Mouse (Mus musculus) liver, embryonic 14.5 days (tissue): ENCODE measurements around the gene Tra2b. TPM values are rescaled to one million over a fixed set of nuclear protein-coding genes. Genes with fewer than 3 reads are reported as not detected.

Experiments
- ATAC-seq: fragments of 200-750 bp; cut with Nextera tagmentation; 2 replicates; pipeline ENCODE4 v1.8.0; 2017; ENCODE audit warnings: moderate number of reproducible peaks, mild to moderate bottlenecking, moderate library complexity; ENCODE audit not compliant: insufficient read depth
- DNase-seq, 3 experiments: peaks; one replicate each; pipeline ENCODE4 v3.0.0-alpha.2; 2012 to 2013; ENCODE audit warnings: low read depth in 3 of 3, low spot score in 3 of 3
- H3K27ac ChIP-seq: fragments of 300-500 bp; sonication (generic); 2 replicates; pipeline ENCODE4 v1.5.1; 2014; ENCODE audit warnings: moderate library complexity, mild to moderate bottlenecking, control low read depth, inconsistent platforms
- H3K27me3 ChIP-seq: fragments of 300-500 bp; sonication (generic); 2 replicates; pipeline ENCODE4 v1.6.1; 2014; ENCODE audit warnings: mild to moderate bottlenecking, low read length, moderate library complexity; ENCODE audit not compliant: control insufficient read depth, insufficient read depth
- H3K36me3 ChIP-seq: fragments of 300-500 bp; sonication (generic); replicated peaks from 2 replicates; pipeline ENCODE4 v1.6.1; 2014; ENCODE audit warnings: low read depth; ENCODE audit not compliant: control insufficient read depth, insufficient read depth
- H3K4me1 ChIP-seq, 2 experiments: fragments of 200-500 bp in 1 of 2; fragments of 300-500 bp in 1 of 2; sonication (generic) in 1 of 2; replicated peaks; 2 replicates each; pipeline ENCODE4 v1.6.1; 2012 to 2014; ENCODE audit warnings: antibody characterized with exemption in 1 of 2, inconsistent platforms in 1 of 2, low read length in 1 of 2; ENCODE audit not compliant: control insufficient read depth in 2 of 2, insufficient read depth in 2 of 2
- H3K4me2 ChIP-seq: fragments of 300-500 bp; sonication (generic); 2 replicates; pipeline ENCODE4 v1.6.1; 2014; ENCODE audit warnings: low read depth, mild to moderate bottlenecking, control low read depth, moderate library complexity
- H3K4me3 ChIP-seq, 2 experiments: fragments of 200-500 bp in 1 of 2; fragments of 300-500 bp in 1 of 2; sonication (generic) in 1 of 2; 2 replicates each; pipeline ENCODE4 v1.5.1; 2012 to 2014; ENCODE audit warnings: low read depth in 2 of 2, low read length in 2 of 2, mild to moderate bottlenecking in 2 of 2, control low read depth in 1 of 2, inconsistent platforms in 1 of 2, moderate library complexity in 1 of 2; ENCODE audit not compliant: insufficient read depth in 1 of 2
- H3K9ac ChIP-seq: fragments of 300-500 bp; sonication (generic); replicated peaks from 2 replicates; pipeline ENCODE4 v1.6.1; 2014; ENCODE audit warnings: mild to moderate bottlenecking, control low read depth, moderate library complexity
- H3K9me3 ChIP-seq: fragments of 300-500 bp; sonication (generic); 2 replicates; pipeline ENCODE4 v1.6.1; 2016; ENCODE audit warnings: low read length, mixed read lengths; ENCODE audit not compliant: control insufficient read depth
- CTCF ChIP-seq: IDR thresholded peaks from 2 replicates; pipeline ENCODE4 v1.5.1; 2016; ENCODE audit warnings: antibody characterized with exemption, low read depth, control low read depth
- EP300 ChIP-seq: IDR thresholded peaks from 2 replicates; pipeline ENCODE4 v1.6.1; 2016; ENCODE audit warnings: antibody characterized with exemption, low read depth
- WGBS: fragments of 180-500 bp; shearing (Covaris S2); extraction: QIAGEN DNeasy Blood & Tissue Kit; methylation state at CpG from one replicate; pipeline ENCODE4 v1.1.7; 2014; ENCODE audit not compliant: insufficient replicate concordance; 5-methylcytosine and 5-hydroxymethylcytosine counted together
- polyA plus RNA-seq, 2 experiments: library from polyadenylated mRNA; depleted of rRNA in 1 of 2; stranded (reverse) in 1 of 2; unstranded in 1 of 2; fragments of >200 nt; fragmentation: Nextera tagmentation in 1 of 2; extraction: Ambion mirVana in 1 of 2; gene quantifications; 2 replicates each; pipeline versions ENCODE4 v1.2.1 to v1.2.3; 2012 to 2014

Tra2b gene
- polyA plus RNA-seq, 2 experiments, result 69.7 to 145 TPM

GRCm38 (mm10) chr16:22293600-22293999, 27.8 kb upstream of the Tra2b start:
- Histone ChIP-seq H3K4me3 (no peak overlapping the region), H3K36me3 (no peaks in the 10 kb centered on the region), H3K9me3 (no peaks in the 10 kb centered on the region), H3K9ac (no peak overlapping the region), H3K27ac (no peak overlapping the region), H3K4me2 (no peak overlapping the region), H3K27me3 (no peaks in the 10 kb centered on the region), H3K4me1 (no peaks in the 10 kb centered on the region)
- no peak for ATAC-seq
- no peak for DNase-seq
- 34% methylated on average over 2 of the region's 2 CpGs for WGBS
- TF ChIP-seq EP300 (no peak), CTCF (peak; percentile 75)

DNA sequence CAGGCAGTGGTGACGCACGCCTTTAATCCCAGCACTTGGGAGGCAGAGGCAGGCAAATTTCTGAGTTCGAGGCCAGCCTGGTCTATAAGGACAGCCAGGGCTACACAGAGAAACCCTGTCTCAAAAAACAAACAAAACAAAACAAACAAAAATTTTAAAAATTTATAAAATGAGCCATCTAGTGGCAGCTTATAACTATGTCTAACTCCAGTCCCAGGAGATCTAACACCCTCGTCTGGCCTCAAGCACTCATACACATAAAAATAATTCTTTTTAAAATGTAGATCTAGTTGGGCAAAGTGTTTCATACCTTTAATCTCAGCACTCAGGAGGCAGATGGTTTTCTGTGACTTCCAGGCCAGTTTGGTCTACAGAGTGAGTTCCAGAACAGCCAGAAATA, 26.6 kb upstream of the Tra2b start:
- Histone ChIP-seq H3K4me3 (no peak overlapping the region), H3K9ac (no peak overlapping the region), H3K9me3 (no peaks in the 10 kb centered on the region), H3K4me2 (no peak overlapping the region), H3K36me3 (no peaks in the 10 kb centered on the region), H3K4me1 (no peaks in the 10 kb centered on the region), H3K27ac (no peak overlapping the region), H3K27me3 (no peaks in the 10 kb centered on the region)
- TF ChIP-seq EP300 (no peak), CTCF (no peak)
- WGBS, result 63% methylated on average over 4 of the region's 4 CpGs
- ATAC-seq (no peak), DNase-seq (no peak)

- Histone ChIP-seq H3K4me3 (no peak overlapping the region), H3K27me3 (no peaks in the 10 kb centered on the region), H3K4me2 (no peak overlapping the region), H3K36me3 (no peaks in the 10 kb centered on the region), H3K9me3 (no peaks in the 10 kb centered on the region), H3K4me1 (no peaks in the 10 kb centered on the region), H3K27ac (no peak overlapping the region), H3K9ac (no peak overlapping the region)
- ATAC-seq (no peak), DNase-seq (no peak)
- 54% methylated on average over 2 of the region's 2 CpGs for WGBS
- TF ChIP-seq EP300, result no peak
- TF ChIP-seq CTCF, result no peak
Measured at GRCm38 (mm10) chr16:22289643-22290042, 23.8 kb upstream of the Tra2b start.

- H3K4me2 ChIP-seq, result no peak overlapping the region
- TF ChIP-seq CTCF, result no peak
- no peak for TF ChIP-seq EP300
- no peak overlapping the region for H3K4me3 ChIP-seq
- ATAC-seq, result no peak
- no peaks in the 10 kb centered on the region for H3K9me3 ChIP-seq
- no peak overlapping the region for H3K9ac ChIP-seq
- H3K27me3 ChIP-seq, result no peaks in the 10 kb centered on the region
- WGBS, result 58% methylated on average over 1 of the region's 1 CpGs
- no peaks in the 10 kb centered on the region for H3K36me3 ChIP-seq
- DNase-seq, result no peak
- no peaks in the 10 kb centered on the region for H3K4me1 ChIP-seq
- H3K27ac ChIP-seq, result no peak overlapping the region
Measured at GRCm38 (mm10) chr16:22286996-22287395, 21.2 kb upstream of the Tra2b start.

DNA sequence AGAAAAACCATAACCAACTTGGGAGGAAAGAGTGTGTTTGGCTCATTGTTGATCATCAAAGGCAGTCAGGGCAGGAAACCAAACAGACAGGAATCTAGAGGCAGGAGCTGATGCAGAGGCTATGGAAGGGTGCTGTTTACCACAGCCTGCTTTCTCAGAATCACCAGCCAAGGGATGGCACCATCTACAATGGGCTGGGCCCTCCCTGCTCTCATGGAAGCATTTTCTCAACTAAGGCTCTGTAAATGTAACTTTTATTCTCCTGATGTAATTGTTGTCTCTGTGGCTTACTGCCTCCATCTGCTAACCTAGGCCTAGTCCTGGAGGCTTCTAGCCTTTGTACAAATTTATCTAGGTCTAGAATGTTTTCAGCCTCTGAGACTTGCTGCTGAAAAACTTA, 10.7 kb upstream of the Tra2b start:
- ATAC-seq, result no peak
- H3K27me3 ChIP-seq, result no peaks in the 10 kb centered on the region
- DNase-seq, result no peak

GRCm38 (mm10) chr16:22275142-22275541, 9.3 kb upstream of the Tra2b start:
- Histone ChIP-seq H3K36me3 (no peaks in the 10 kb centered on the region), H3K27ac (no peak overlapping the region), H3K4me2 (no peak overlapping the region), H3K4me1 (peaks cover 0 to 4% of the 10 kb centered on the region in 2 experiments; a peak in 2 of 4 replicates), H3K9me3 (no peaks in the 10 kb centered on the region), H3K4me3 (no peak overlapping the region), H3K9ac (no peak overlapping the region), H3K27me3 (no peaks in the 10 kb centered on the region)
- DNase-seq (no peak), ATAC-seq (no peak)
- WGBS, result 34% methylated on average over 2 of the region's 2 CpGs
- TF ChIP-seq CTCF, result no peak
- no peak for TF ChIP-seq EP300

More for the DNA sequence above, 10.7 kb upstream of the Tra2b start:
- Histone ChIP-seq H3K36me3 (no peaks in the 10 kb centered on the region), H3K27ac (no peak overlapping the region), H3K9me3 (no peaks in the 10 kb centered on the region), H3K4me2 (no peak overlapping the region), H3K4me1 (no peaks in the 10 kb centered on the region), H3K4me3 (no peak overlapping the region), H3K9ac (no peak overlapping the region)
- no peak for TF ChIP-seq EP300
